Mouse (Mus musculus) T-helper 1 cell (primary cell): Measurements from ENCODE around the gene Usp25.

Experiments
- in situ Hi-C: fragments of 300-600 bp; cut with MboI, MseI; formaldehyde crosslinking; loops from one replicate; pipeline ENCODE4 v1.15.1; 2025; ENCODE audit warnings: high pct_unique_total_duplicates

Usp25 gene

GRCm38 (mm10) chr16:77034329-77034728 lies 20.8 kb downstream of the Usp25 start:
- in situ Hi-C loops: no loop called here

- in situ Hi-C loops: no loop called here
Observed at GRCm38 (mm10) chr16:77034751-77035150, 21.2 kb downstream of the Usp25 start.

GRCm38 (mm10) chr16:77041573-77041972 lies 28.1 kb downstream of the Usp25 start:
- in situ Hi-C loops: no loop called here

GRCm38 (mm10) chr16:77043499-77043898 lies 30.0 kb downstream of the Usp25 start:
- in situ Hi-C loops: no loop called here

- in situ Hi-C loops: no loop called here
Observed at GRCm38 (mm10) chr16:77054184-77054583, 40.7 kb downstream of the Usp25 start.

GRCm38 (mm10) chr16:77055519-77056159 lies 42.1 kb downstream of the Usp25 start:
- in situ Hi-C loops: no loop called here

GRCm38 (mm10) chr16:77056160-77056520 lies 42.6 kb downstream of the Usp25 start:
- in situ Hi-C loops: no loop called here

- in situ Hi-C loops: no loop called here
Observed at GRCm38 (mm10) chr16:77058567-77058966, 45.1 kb downstream of the Usp25 start.

GRCm38 (mm10) chr16:77060166-77060565 lies 46.7 kb downstream of the Usp25 start:
- in situ Hi-C loops: no loop called here

GRCm38 (mm10) chr16:77063916-77064315 lies 50.4 kb downstream of the Usp25 start:
- in situ Hi-C loops: no loop called here

GRCm38 (mm10) chr16:77076954-77077735 lies 63.6 kb downstream of the Usp25 start:
- in situ Hi-C loops: no loop called here

- in situ Hi-C loops: no loop called here
Observed at GRCm38 (mm10) chr16:77077736-77078005, 64.2 kb downstream of the Usp25 start.

- in situ Hi-C loops: no loop called here
Observed at GRCm38 (mm10) chr16:77084071-77084470, 70.6 kb downstream of the Usp25 start.

- in situ Hi-C loops: no loop called here
Observed at GRCm38 (mm10) chr16:77089806-77090205, 76.3 kb downstream of the Usp25 start.

GRCm38 (mm10) chr16:77093526-77093925 lies 80.0 kb downstream of the Usp25 start:
- in situ Hi-C loops: no loop called here

- in situ Hi-C loops: no loop called here
Observed at GRCm38 (mm10) chr16:77095017-77095551, 81.6 kb downstream of the Usp25 start.

GRCm38 (mm10) chr16:77099018-77099869 lies 85.7 kb downstream of the Usp25 start:
- in situ Hi-C loops: no loop called here

- in situ Hi-C loops: no loop called here
Observed at GRCm38 (mm10) chr16:77103637-77104264, 90.2 kb downstream of the Usp25 start.

GRCm38 (mm10) chr16:77111268-77111667 lies 97.8 kb downstream of the Usp25 start:
- in situ Hi-C loops: no loop called here

- in situ Hi-C loops: loop anchor here (25.0 kb wide), 1 partner anchor 1036 kb away; no protein-coding TSS in a partner anchor
Observed at GRCm38 (mm10) chr16:77125908-77126307, 112.4 kb downstream of the Usp25 start.

- in situ Hi-C loops: loop anchor here (25.0 kb wide), 1 partner anchor 1034 kb away; no protein-coding TSS in a partner anchor
Observed at GRCm38 (mm10) chr16:77128683-77129082, 115.2 kb downstream of the Usp25 start.

- in situ Hi-C loops: loop anchor here (25.0 kb wide), 1 partner anchor 1029 kb away; no protein-coding TSS in a partner anchor
Observed at GRCm38 (mm10) chr16:77133055-77133454, 119.5 kb downstream of the Usp25 start.
